Mouse (Mus musculus): ENCODE data around the gene Tceal3.

DNA sequence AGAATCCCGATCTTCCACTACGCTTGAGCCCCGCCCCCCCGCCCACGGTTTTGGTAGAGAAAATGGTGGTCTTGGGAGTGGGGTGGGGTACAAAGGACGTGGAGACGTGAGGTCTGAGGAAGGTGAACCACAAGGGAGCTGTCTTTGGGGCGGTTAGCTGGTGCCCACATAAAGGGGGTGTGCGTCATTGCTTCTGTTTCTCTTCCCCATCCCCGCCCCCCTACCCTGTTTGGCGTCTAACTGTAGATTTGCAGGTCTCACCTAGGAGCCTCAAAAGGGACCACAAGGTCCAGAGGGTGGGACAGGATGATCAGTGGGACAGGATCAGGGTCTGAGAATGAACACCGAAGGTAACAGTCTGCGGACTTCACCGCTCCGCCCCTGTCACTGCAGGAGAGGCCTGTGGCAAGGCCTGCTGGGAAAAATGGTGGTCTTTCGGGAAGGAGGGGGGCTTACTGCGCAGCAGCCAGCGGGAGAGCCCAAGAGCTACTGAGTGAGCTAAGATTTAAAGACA is 117.6 kb downstream of the Tceal3 start:
- no peak for TF ChIP-seq CTCF (conservative IDR thresholded peaks at IDR 0.05; ENCODE audit: insufficient read depth, insufficient read length, low read depth, low read length)
- TF ChIP-seq POLR2A (IDR thresholded peaks at IDR 0.05; ENCODE audit: low read depth, low read length): no peak

Measured in kidney, adult 2 months (tissue).